Mouse (Mus musculus): ENCODE measurements around the gene Nap1l1. TPM values are rescaled to one million over a fixed set of nuclear protein-coding genes. Genes with fewer than 3 reads are reported as not detected.

Gene Nap1l1
- polyA plus RNA-seq, 1 experiment from 2014 or later = 165 TPM

DNA sequence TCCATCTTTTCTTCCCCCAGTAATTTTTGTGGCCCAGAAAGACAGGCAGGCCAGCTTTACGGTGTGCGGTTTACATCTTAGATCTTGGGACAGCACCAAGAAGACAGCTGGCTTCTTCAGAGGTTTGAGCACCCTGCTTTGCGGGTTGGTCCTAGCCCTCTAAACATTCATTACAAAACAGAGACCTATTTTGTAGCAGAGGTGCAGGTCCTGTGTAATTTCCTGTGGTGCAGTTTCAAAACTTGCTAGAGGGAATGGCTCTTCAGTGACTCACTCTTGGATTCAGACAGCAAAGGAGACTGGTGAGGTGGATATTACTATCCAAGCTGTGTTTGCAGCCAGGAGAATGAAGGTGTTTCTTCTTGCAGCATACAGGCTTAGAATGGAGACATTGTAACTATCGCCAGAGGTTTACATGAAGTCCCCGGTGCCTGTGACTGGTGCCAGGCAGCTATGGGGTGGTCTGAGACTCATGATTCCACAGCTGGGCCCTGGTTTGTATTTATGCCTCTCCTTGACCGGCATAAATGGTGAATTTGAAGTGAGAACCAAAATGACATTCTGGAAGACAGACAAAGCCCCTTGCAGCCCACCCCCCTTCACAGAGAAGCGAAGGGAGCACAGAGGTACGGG lies 43.9 kb downstream of the Nap1l1 start:
- ATAC-seq (ENCODE audit: low read depth) = no peak
- H3K4me2 ChIP-seq (ENCODE audit: low read depth, low read length) = no peak overlapping the region
- H3K27ac ChIP-seq (ENCODE audit: low read depth, low read length) = no peak overlapping the region
- H3K27me3 ChIP-seq (ENCODE audit: control insufficient read depth, insufficient read depth, low read length) = no peaks in the 10 kb centered on the region
- no peak overlapping the region for H3K4me3 ChIP-seq (ENCODE audit: low read depth, low read length)
- peaks cover 4% of the 10 kb centered on the region; the same call in 1 of the 2 replicates for H3K4me1 ChIP-seq (ENCODE audit: control insufficient read depth, insufficient read depth, low read length)
- no peaks in the 10 kb centered on the region for H3K36me3 ChIP-seq (ENCODE audit: control insufficient read depth, insufficient read depth, low read length)
- no peak overlapping the region for H3K9ac ChIP-seq (replicated peaks; ENCODE audit: low read depth, low read length)
- no peaks in the 10 kb centered on the region for H3K9me3 ChIP-seq (ENCODE audit: control insufficient read depth, low read length)
- 86% methylated on average over 8 of the region's 8 CpGs for WGBS

DNA sequence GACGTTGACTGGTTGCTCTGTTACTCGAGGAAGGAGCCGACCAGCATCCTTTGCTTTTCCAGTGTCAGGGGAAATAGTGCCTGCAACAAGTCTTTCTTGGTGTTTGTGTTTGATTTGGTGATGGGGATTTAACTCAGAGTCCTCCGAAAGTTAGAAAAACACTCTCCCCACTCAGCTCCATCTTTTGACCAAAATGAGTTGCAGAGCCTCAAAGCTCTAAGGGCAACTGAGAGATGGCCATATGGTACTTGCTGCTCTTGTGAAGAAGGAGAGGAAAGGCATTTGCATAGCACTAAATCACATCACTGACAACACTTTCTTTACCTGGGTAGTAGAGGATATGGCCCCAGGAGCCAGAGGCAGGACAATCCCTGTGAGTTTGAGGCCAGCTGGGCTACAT lies 45.3 kb downstream of the Nap1l1 start:
- Histone ChIP-seq H3K9me3 (ENCODE audit: control insufficient read depth, low read length) (no peaks in the 10 kb centered on the region), H3K4me3 (ENCODE audit: low read depth, low read length) (no peak overlapping the region), H3K9ac (replicated peaks; ENCODE audit: low read depth, low read length) (no peak overlapping the region), H3K4me1 (ENCODE audit: control insufficient read depth, insufficient read depth, low read length) (peaks cover 4% of the 10 kb centered on the region; the same call in 1 of the 2 replicates), H3K36me3 (ENCODE audit: control insufficient read depth, insufficient read depth, low read length) (no peaks in the 10 kb centered on the region), H3K27ac (ENCODE audit: low read depth, low read length) (no peak overlapping the region), H3K27me3 (ENCODE audit: control insufficient read depth, insufficient read depth, low read length) (no peaks in the 10 kb centered on the region), H3K4me2 (ENCODE audit: low read depth, low read length) (no peak overlapping the region)
- ATAC-seq (ENCODE audit: low read depth) = no peak
- WGBS = 73% methylated on average over 4 of the region's 4 CpGs

DNA sequence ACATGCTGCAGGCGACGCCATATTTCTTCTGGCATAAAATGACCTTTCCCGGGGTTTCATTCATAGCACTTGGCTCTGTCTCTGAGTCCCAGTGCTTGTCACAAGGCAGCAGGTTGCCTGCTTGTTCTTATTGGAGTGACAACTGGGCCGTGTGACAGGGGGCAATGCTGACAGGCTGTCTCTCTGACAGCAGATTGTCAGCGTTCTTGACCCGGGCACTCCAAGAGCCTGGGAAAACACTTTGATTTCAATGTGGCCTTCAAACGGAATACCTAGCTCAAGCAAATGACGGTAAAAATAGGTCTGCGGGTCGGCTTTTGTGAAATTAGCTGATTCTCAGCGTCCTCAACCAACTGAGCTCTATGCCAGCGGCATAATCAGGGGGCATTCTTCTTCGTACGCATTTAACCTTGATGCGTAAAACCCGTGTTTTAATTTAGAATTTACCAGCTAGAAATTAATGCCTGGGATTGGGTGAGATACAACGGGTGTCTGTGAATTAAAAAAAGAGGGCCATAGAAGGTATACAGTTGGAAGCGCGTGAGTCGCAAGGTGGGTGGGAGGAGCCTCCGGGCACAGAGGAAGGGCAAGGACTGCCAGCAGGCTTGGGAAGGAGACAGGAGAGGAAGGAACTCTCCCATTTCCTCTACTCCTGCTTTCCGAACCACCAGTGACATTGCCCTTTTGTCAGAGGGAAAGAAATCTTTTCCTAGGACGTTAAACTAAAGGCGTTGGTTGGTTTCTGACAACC lies 46.8 kb downstream of the Nap1l1 start:
- Histone ChIP-seq H3K4me2 (ENCODE audit: low read depth, low read length) (peak overlapping the region; percentile 31), H3K9ac (replicated peaks; ENCODE audit: low read depth, low read length) (no peak overlapping the region), H3K4me3 (ENCODE audit: low read depth, low read length) (no peak overlapping the region; the same call in 1 of the 2 replicates), H3K9me3 (ENCODE audit: control insufficient read depth, low read length) (no peaks in the 10 kb centered on the region), H3K36me3 (ENCODE audit: control insufficient read depth, insufficient read depth, low read length) (no peaks in the 10 kb centered on the region), H3K27me3 (ENCODE audit: control insufficient read depth, insufficient read depth, low read length) (no peaks in the 10 kb centered on the region), H3K4me1 (ENCODE audit: control insufficient read depth, insufficient read depth, low read length) (peaks cover 11% of the 10 kb centered on the region; the same call in 1 of the 2 replicates), H3K27ac (ENCODE audit: low read depth, low read length) (no peak overlapping the region)
- ATAC-seq (ENCODE audit: low read depth) = no peak
- 55% methylated on average over 24 of the region's 24 CpGs for WGBS

GRCm38 (mm10) chr10:111520621-111521020 lies 47.6 kb downstream of the Nap1l1 start:
- Histone ChIP-seq H3K27ac (ENCODE audit: low read depth, low read length) (no peak overlapping the region), H3K4me2 (ENCODE audit: low read depth, low read length) (no peak overlapping the region), H3K36me3 (ENCODE audit: control insufficient read depth, insufficient read depth, low read length) (no peaks in the 10 kb centered on the region), H3K4me1 (ENCODE audit: control insufficient read depth, insufficient read depth, low read length) (peaks cover 11% of the 10 kb centered on the region; the same call in 1 of the 2 replicates), H3K9ac (replicated peaks; ENCODE audit: low read depth, low read length) (no peak overlapping the region), H3K27me3 (ENCODE audit: control insufficient read depth, insufficient read depth, low read length) (no peaks in the 10 kb centered on the region), H3K9me3 (ENCODE audit: control insufficient read depth, low read length) (no peaks in the 10 kb centered on the region), H3K4me3 (ENCODE audit: low read depth, low read length) (no peak overlapping the region)
- no peak for ATAC-seq (ENCODE audit: low read depth)
- WGBS = 73% methylated on average over 3 of the region's 3 CpGs

DNA sequence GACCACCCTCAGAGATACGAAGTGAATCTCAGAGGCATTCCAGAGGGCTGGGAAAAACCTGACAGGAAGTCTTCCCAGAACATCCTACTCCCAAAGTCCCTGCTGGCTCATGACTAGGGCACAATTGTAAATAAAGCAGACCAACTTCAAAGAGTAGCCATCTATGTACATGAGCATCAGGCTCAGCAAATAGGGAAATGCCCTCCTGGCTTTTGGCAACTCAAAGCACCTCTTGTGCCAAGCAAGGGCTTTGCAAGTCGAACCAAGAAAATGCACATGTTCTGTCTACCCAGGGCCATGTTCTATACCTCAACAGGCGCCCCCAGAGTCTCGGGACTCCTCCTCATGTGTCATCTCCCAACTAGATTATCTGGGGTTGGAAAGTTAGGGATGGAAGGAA lies 48.6 kb downstream of the Nap1l1 start:
- 64% methylated on average over 4 of the region's 4 CpGs for WGBS
- ATAC-seq (ENCODE audit: low read depth) = no peak
- H3K9ac ChIP-seq (replicated peaks; ENCODE audit: low read depth, low read length) = no peak overlapping the region
- no peaks in the 10 kb centered on the region for H3K36me3 ChIP-seq (ENCODE audit: control insufficient read depth, insufficient read depth, low read length)
- H3K27me3 ChIP-seq (ENCODE audit: control insufficient read depth, insufficient read depth, low read length) = no peaks in the 10 kb centered on the region
- no peak overlapping the region for H3K4me2 ChIP-seq (ENCODE audit: low read depth, low read length)
- H3K9me3 ChIP-seq (ENCODE audit: control insufficient read depth, low read length) = no peaks in the 10 kb centered on the region
- H3K27ac ChIP-seq (ENCODE audit: low read depth, low read length) = no peak overlapping the region
- no peak overlapping the region for H3K4me3 ChIP-seq (ENCODE audit: low read depth, low read length)
- peaks cover 11% of the 10 kb centered on the region; the same call in 1 of the 2 replicates for H3K4me1 ChIP-seq (ENCODE audit: control insufficient read depth, insufficient read depth, low read length)

- H3K27me3 ChIP-seq (ENCODE audit: control insufficient read depth, insufficient read depth, low read length) = no peaks in the 10 kb centered on the region
- no peak overlapping the region for H3K27ac ChIP-seq (ENCODE audit: low read depth, low read length)
- peaks cover 11% of the 10 kb centered on the region; the same call in 1 of the 2 replicates for H3K4me1 ChIP-seq (ENCODE audit: control insufficient read depth, insufficient read depth, low read length)
- H3K9me3 ChIP-seq (ENCODE audit: control insufficient read depth, low read length) = no peaks in the 10 kb centered on the region
- ATAC-seq (ENCODE audit: low read depth) = no peak
- no peak overlapping the region for H3K4me3 ChIP-seq (ENCODE audit: low read depth, low read length)
- no peak overlapping the region for H3K4me2 ChIP-seq (ENCODE audit: low read depth, low read length)
- H3K9ac ChIP-seq (replicated peaks; ENCODE audit: low read depth, low read length) = no peak overlapping the region
- H3K36me3 ChIP-seq (ENCODE audit: control insufficient read depth, insufficient read depth, low read length) = no peaks in the 10 kb centered on the region
- WGBS = 81% methylated on average over 4 of the region's 4 CpGs
These were observed 49.2 kb downstream of the Nap1l1 start for GRCm38 (mm10) chr10:111522230-111522629.

DNA sequence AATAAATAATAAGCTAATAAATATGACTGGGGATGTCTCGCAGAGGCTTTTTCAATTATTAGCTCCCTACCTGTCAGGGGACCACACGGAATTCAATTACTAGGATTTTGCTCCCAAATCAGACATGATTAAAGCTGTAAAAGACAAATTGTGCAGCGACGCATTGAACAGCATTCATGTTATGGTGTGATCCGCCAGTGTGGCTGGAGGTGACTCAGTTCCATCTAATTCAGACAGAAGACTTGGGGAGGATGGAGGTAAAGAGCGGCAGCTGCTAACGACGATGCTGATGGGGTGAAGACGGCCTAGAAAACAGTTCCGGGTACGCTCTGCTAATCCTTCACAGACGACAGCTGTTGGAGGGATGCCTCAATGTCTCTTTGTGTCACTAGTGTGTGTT lies 50.9 kb downstream of the Nap1l1 start:
- no peaks in the 10 kb centered on the region for H3K36me3 ChIP-seq (ENCODE audit: control insufficient read depth, insufficient read depth, low read length)
- no peak overlapping the region for H3K4me3 ChIP-seq (ENCODE audit: low read depth, low read length)
- peaks cover 11% of the 10 kb centered on the region; the same call in 1 of the 2 replicates for H3K4me1 ChIP-seq (ENCODE audit: control insufficient read depth, insufficient read depth, low read length)
- ATAC-seq (ENCODE audit: low read depth) = no peak; the same call in 1 of the 2 replicates
- no peak overlapping the region for H3K9ac ChIP-seq (replicated peaks; ENCODE audit: low read depth, low read length)
- H3K27me3 ChIP-seq (ENCODE audit: control insufficient read depth, insufficient read depth, low read length) = no peaks in the 10 kb centered on the region
- no peaks in the 10 kb centered on the region for H3K9me3 ChIP-seq (ENCODE audit: control insufficient read depth, low read length)
- WGBS = 27% methylated on average over 12 of the region's 12 CpGs
- H3K27ac ChIP-seq (ENCODE audit: low read depth, low read length) = no peak overlapping the region
- H3K4me2 ChIP-seq (ENCODE audit: low read depth, low read length) = no peak overlapping the region

GRCm38 (mm10) chr10:111527057-111527456 lies 54.0 kb downstream of the Nap1l1 start:
- no peak for ATAC-seq (ENCODE audit: low read depth)
- Histone ChIP-seq H3K36me3 (ENCODE audit: control insufficient read depth, insufficient read depth, low read length) (no peaks in the 10 kb centered on the region), H3K4me1 (ENCODE audit: control insufficient read depth, insufficient read depth, low read length) (peaks cover 7% of the 10 kb centered on the region; the same call in 1 of the 2 replicates), H3K4me2 (ENCODE audit: low read depth, low read length) (no peak overlapping the region), H3K9me3 (ENCODE audit: control insufficient read depth, low read length) (no peaks in the 10 kb centered on the region), H3K27me3 (ENCODE audit: control insufficient read depth, insufficient read depth, low read length) (no peaks in the 10 kb centered on the region), H3K9ac (replicated peaks; ENCODE audit: low read depth, low read length) (no peak overlapping the region), H3K27ac (ENCODE audit: low read depth, low read length) (no peak overlapping the region), H3K4me3 (ENCODE audit: low read depth, low read length) (no peak overlapping the region)
- 83% methylated on average over 5 of the region's 5 CpGs for WGBS

GRCm38 (mm10) chr10:111527613-111528012 lies 54.6 kb downstream of the Nap1l1 start:
- 89% methylated on average over 7 of the region's 7 CpGs for WGBS
- Histone ChIP-seq H3K4me2 (ENCODE audit: low read depth, low read length) (no peak overlapping the region), H3K27ac (ENCODE audit: low read depth, low read length) (no peak overlapping the region), H3K36me3 (ENCODE audit: control insufficient read depth, insufficient read depth, low read length) (no peaks in the 10 kb centered on the region), H3K4me3 (ENCODE audit: low read depth, low read length) (no peak overlapping the region), H3K9me3 (ENCODE audit: control insufficient read depth, low read length) (no peaks in the 10 kb centered on the region), H3K9ac (replicated peaks; ENCODE audit: low read depth, low read length) (no peak overlapping the region), H3K27me3 (ENCODE audit: control insufficient read depth, insufficient read depth, low read length) (no peaks in the 10 kb centered on the region), H3K4me1 (ENCODE audit: control insufficient read depth, insufficient read depth, low read length) (peaks cover 7% of the 10 kb centered on the region; the same call in 1 of the 2 replicates)
- ATAC-seq (ENCODE audit: low read depth) = no peak

Measured in neural tube, embryonic 14.5 days (tissue).